Mouse (Mus musculus) 416B (cell line): Measurements from ENCODE around the gene Asb1.

ENCODE experiments used
- DNase-seq: peaks from one replicate; pipeline ENCODE4 v3.0.0; 2011; ENCODE audit warnings: low read depth

Gene Asb1

DNA sequence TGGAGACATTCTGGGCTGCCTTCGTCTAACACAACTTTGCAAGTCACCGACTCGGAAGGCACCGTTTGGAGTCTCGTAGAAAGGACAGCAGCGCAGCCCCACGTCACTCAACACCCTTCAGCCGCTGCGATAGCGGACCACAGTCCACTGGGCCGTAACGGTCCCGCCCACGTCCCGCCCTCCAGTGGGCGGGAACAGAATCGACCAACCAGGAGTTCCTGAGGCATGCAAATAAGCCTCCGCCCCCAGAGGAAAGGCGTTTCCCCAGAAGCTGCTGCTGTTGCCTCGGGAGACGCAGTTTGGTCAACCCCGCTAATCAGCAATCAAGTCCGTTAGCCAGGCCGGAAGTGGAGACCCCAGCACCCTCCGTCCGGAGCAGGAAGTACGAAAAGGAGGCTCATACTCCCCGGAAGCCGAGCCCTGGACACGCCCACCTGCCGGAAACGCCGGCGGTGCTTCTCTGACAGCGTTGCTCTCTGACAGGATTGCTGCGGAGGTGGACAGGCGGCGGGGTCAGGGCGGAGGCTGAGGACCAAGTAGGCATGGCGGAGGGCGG, at the start of gene Asb1:
Gene Asb1, plus strand, starts transcription at position 274 of the 556 bp plus-strand sequence.
- peak; percentile 99 for DNase-seq

DNA sequence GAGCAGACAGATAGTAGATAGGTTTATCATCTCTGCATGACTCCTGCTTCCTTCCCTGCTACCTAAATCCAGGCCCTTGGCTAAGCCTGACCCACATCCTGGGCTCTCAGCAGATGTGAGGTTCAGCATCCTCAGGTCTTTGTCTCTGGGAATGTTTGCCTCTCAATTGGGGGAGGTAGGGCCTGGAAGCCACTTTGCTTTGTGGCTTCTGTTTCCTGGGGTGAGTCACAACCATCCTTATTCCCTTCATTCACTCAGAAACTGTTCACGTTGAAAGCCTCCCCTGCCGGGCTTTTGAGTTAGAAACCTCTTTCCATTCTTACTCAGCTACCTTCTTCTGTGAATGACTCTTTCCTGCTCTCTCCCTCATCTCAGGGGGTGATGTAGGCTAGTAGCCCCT, 47.6 kb upstream of the Asb1 start:
- DNase-seq: peak; percentile 59

DNA sequence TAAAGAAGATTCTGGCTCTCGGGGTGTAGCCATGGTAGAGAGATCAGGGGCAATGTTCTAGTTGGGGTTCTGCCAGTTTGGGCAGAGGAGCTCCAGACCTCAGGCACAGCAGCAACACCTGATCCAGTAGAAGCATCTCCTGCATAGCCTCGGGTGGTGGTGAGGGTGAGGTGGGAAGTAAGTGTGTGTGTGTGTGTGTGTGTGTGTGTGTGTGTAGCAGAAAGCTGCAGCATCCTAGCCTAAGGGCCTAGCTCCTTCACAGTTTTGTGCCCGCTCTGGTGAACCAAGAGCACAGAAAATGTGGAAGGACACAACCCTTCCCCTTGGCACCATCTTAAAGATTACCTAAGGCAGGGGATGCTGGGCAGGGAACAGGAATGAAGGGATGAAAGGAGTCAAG, 46.4 kb upstream of the Asb1 start:
- no peak for DNase-seq

DNA sequence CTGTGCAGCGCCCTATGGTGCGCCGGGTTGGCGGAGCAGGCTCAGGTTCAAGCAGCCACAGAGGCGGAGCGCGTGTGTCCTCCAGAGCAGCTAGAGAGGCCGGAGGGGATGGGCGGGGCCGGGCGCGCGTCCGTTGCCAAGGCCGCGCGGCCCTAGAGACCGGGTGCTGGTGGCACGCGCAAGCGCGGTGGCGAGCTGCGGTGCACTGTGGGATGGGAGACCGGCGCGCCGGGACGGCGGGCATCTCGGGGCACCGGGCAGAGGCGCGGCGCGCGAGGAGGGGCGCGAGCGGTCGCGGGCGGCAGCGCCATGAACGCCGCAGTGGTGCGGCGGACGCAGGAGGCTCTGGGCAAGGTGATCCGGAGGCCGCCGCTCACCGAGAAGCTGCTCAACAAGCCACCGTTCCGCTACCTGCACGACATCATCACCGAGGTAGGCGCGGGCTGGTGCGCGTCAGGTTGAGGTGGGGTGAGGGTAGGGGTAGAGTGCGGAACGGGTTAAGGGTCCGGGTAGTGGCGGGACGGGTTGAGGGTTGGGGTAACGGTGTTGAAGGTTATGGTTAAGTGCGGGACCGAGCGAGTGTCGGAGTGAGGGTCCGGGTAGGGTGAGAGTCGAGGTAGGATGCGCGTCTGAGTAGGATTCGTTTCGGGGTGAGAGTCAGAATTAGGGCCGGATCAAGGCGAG, 45.7 kb upstream of the Asb1 start, which contains the start of gene Traf3ip1:
Gene Traf3ip1, plus strand, starts transcription at position 191 of the 684 bp plus-strand sequence.
- DNase-seq: peak; percentile 88

DNA sequence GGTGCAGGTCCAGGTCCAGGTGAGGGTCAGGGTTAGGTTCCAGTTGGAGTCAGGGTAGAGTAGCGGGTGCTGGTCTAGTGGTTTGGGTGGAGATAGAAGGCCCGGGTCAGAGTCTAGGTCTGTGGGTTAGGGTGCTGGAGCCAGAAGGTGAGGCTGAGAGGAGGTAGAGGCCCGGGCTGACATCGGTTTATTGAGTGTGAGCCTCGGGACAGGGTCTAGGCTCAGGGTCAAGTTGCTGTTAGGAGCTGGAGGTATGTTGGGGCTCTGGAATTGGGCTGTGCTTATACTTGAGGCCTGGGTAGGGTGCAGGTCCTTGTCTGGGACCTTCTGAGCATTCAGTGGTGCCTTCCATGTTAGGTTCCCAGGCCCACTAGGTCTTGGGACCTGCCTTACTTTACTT, 45.0 kb upstream of the Asb1 start:
- no peak for DNase-seq

DNA sequence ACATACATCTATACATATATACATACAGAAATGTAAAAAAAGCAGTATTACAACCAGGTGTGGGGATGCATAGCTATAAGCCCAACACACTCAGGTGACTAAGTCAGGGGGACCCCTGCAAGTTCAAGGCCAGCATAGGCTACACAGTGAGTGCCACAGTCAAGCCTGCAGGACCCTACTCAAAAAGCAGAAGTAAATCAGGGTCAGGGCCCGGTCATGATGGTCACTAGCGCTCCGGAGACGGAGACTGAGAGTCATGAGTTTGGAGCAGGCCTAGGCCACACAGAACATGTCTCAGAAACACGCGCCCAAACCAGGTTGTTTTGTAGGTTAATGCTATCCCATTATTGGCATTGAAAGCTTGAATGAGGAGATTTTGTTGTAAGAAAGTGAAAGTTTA, 41.8 kb upstream of the Asb1 start:
- DNase-seq: no peak

DNA sequence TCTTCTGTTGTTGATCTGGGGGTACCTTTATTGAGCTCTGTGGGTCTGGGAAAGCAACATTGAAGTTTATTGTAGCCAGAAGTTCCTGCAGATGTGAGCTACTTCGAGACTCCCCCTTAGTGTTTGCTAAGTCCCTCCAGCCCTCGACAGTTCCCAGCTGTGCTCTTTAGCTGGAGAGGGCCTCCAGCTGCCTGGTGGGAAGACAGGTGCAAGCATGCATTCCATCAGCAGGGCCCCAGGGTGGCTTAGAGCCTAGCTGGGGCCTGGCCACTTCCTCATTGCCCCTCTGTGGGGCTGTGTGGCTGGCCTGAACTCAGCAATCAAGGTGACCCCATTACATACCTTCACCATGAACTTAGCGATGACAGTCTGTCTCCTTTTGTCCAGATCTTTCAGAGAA, 35.7 kb upstream of the Asb1 start:
- DNase-seq: no peak

DNA sequence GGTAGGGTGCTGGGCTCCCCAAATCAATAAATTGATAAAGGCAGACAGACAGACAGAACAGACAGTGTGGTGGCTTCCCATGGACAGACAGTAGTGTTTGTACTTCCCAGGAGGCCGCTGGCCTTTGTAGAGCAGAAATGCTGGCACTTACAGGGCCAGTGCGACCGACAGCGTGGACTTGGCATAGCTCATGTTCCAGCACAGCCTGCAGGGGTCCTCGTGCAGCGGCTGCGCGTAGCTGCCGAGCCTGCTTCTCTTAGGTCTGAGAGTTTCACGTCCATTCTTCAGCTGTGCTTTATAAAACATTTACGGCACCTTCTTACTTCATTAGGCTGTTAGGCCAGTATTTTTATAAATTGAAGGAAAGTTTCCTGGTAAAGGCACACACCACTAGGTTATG, 25.4 kb upstream of the Asb1 start:
- DNase-seq: no peak

DNA sequence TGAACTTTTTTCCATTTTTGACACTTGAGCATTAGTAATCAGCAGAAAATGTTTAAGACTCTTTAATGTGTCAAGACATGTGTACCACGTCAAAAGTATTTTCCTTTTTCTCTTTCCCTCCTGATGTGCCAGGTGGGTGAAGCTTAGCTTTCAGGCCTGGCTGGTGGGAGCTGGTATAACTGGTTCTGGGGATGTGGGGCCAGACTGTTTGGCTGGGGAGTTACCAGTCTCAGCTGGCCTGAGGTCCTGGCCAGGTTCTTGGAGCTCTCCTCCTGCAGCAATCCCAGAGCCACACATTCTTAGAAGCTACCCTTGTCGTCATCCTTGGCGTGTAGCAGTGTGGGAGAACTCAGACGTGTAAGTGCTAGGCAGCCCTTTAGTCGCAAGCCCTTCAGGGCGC, 24.7 kb upstream of the Asb1 start:
- no peak for DNase-seq

DNA sequence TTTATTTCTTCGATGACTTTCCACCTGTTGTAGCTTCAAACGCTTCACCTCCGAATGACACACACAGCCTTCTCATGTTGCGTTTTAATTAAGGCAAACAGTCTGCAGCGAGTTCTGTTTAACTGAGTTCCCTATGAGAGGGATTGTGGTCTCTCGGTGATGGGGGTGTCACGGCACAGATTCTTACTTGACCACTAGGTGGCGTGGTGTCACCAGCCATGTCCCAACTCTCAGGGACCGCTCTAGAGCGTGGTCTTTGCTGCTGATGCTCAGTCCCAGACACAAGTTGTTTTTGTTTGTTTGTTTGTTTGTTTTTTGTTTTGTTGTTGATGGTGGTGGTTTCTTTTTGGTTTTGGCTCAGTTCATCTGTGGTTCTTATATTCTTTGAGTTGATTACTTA, 16.6 kb upstream of the Asb1 start:
- DNase-seq: peak; percentile 69

DNA sequence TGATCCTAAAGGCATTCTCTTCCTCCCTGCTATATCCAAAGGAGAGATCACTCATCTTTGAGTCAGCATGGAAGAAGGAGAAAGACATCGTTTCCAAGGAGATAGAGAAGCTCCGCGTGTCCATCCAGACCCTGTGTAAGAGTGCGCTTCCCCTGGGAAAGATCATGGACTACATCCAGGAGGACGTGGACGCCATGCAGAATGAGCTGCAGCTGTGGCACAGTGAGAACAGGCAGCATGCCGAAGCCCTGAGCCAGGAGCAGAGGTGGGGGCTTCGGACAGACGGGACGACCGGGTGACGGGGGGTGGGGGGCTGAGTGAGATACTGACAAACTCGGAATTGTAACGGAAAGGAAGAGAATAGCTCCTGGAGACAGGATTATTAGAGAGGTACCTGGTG, 14.5 kb upstream of the Asb1 start:
- DNase-seq: no peak

DNA sequence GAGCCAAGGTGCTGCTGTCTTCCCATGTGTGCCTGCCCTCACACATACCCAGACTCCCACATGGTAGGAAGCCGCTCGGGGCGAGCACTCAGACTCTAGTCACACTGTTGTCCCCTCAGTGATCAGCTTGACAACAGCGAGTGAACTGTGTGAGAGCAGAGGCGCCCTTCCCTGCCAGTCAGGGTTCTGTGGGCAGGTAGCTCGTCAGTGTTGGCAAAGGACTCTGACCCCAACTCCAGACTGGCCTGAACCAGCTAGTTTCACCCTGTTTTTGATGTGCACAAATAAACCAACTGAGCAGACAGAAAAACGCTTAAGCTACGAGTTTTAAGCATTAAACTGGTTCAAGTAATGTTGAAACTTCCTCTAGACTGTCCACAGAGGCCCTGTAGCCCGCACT, 10.2 kb upstream of the Asb1 start:
- no peak for DNase-seq

DNA sequence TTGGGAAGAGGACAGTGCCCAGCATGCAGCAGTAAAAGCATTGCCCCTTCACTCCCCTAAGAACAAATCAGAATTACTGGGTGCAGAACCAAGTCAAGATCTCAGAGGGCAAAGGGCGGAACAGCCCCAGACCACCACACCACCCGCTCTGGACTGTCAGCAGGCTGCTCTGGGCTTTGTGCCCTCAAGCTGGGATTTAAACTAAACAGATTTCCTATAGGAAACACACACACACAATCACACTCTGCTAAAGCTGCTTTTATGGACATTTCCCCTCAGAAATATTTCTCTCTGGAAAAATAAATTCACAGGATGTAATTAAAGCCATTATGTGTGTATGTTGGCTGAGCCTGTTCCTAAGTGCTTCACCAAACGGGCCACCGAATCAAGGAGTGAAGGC, 8.1 kb upstream of the Asb1 start:
- no peak for DNase-seq

DNA sequence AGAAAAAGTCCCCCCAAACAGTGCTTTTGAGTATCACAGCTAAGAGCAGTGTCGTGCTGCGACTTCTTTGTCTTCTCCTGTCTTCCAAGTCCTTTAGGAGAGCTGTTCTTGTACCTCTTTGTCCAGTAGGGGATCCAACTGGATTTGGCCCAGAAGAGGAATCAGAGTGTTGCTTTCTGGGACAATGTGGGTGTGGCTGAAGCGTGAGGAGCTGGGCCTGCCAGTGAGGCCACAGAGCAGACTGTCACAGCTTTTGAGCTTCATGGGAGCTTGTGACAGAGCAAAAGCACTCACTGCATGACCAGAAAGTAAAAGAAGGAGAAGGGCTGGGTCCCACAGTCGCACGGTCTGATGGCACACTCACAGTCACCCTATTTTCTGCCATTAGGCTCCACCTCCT, 7.5 kb upstream of the Asb1 start:
- DNase-seq: no peak

DNA sequence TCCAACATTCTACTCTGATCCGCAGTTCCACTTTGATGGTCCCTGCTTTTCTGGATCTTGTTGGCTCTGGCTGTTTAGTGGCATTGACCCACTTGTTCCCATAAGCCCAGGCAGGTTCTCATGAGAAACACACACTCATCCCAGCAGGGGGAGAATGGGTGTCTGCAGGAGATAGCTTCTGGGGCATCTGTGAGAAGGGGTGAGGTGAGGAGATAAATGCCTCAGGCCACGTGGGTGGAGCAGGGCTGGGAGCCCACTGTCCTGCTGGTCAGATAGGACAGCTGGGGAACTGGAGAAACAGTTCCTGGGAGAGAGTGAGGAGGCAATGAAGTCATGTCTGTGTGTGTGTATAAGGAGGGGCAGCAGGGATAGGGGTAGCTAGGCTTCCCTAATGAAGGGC, 6.9 kb upstream of the Asb1 start:
- no peak for DNase-seq

DNA sequence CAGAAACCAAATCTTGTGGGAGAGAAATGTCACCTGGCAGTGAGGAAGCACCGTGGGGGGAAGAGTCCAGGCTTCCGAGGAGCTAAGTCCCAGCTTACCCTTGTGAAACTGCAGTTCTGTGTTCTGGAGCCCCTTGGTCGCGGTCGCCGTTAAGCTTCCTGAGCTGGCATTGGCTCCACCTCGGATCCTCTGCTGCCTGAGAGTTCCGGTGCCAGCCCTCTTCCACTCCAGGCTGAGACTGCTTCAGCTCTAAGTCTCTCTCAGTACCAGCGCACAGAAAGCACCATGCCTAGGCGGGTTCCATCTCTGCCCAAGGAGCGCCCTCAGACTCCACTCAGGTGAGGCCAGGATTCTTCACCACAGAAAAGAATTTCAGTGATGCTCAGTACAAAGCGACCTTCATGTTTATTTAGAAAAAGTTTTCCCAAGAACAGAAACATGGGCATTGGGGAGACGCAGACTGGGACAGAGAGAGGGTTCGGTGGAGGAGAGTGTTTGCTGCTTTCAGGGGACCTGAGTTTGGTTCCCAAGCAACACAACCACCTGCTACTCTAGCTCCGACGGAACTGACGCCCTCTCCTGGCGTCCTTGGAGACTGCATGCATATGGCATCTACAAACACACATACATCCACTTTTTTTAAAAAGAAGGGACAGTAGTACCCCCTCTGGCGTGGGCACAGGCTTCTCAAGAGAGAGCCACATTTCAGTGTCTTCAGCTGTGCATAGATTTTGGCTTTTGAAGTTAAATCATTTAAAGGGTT, 6.2 kb upstream of the Asb1 start:
- no peak for DNase-seq

DNA sequence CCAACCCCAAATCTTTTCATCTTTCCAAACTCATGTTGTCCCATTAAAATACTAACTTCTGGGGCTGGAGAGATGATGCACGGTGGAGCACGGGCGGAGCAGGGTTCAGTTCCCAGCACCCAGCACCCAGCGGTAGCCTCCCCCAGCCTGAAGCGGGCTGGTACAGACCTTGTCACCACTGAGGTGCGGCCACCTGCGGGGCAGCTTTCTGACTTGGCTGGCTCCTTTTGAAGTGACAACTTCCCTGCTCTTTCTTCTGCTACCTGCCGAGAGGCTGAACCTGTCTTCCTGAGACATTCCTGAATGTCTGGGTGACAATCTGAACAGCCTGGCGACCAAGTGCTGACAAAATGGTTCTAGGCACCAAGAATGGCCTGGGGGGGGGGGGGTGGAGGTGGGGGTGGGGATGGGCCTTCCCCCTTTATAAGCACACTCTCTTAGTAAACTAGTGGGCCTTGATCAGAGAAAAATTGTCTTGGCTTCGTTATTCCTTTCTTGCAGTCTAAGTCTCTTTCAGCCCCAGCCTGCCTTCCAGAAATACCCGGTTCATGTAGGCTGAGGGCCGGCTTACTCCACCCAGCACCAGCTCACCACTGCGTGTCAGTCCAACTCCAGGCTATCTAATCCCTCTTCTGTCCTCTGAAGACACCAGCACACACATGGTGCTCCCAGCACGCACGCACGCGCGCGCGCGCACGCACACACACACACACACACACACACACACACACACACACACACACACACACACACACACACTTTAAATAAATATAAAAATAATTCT, 2.4 kb upstream of the Asb1 start:
- DNase-seq: no peak

DNA sequence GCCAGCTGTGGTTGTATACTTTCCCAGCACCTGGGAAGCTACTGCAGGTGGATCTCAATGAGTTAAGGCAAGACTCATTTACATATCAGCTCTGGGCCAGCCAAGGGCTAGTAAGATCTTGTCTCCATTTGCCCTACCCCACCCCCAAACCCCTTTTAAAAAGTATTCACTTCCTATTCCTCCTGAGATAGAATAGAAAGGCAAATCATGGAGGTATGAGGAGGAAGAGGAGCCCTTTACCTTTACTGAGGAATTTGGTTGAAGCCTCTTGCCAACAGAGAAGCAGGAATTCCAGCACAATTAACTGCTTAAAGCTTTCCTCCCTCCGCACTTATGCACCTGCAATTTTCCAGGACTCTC, 1.8 kb upstream of the Asb1 start:
- no peak for DNase-seq

DNA sequence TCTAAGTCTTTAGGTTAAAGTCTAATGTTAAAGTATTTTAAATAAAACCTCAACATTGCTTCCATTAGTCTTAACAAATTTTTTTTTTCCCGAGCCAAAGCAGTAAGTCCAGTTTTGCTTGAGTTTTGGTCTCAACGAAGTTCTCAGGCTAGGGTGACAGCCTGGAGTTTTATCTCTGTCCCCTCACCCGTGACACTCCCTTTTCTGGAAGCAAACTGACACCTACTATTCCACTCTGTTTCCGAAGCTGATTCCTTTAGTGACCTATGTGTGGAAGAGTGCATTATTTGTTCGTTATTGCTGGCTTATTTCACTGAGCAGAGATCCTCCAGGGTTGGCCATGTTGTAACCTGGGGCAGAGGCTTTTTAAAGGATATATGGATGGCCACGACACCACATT, 1.1 kb upstream of the Asb1 start:
- DNase-seq: no peak

DNA sequence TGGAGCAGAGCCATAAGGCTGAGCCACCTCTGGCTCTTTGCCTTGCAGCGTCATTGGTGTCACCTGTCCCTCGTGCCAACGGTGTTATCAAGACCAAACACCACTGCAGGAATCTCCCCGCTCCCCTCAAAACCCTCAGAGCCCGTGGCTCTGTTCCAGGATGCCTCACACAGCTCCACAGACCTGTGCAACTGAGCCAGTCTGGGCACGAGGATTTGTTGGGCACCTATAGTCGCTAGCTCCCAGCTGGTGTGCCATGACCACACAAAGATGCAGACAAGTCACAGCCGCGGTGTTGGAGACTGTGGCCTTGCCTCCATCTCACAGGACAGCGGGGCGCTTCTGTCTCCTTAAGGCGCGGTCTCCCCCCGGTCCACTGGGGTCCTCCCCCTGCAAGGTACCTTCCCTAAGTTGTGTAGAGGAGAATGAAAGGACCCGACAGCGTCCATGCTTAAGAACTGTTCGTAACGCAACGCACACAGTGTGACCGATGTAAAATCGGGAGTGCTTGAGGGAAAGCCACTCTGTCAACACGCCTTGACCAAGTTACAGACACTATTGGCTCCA, 557 bp upstream of the Asb1 start:
- DNase-seq: no peak

DNA sequence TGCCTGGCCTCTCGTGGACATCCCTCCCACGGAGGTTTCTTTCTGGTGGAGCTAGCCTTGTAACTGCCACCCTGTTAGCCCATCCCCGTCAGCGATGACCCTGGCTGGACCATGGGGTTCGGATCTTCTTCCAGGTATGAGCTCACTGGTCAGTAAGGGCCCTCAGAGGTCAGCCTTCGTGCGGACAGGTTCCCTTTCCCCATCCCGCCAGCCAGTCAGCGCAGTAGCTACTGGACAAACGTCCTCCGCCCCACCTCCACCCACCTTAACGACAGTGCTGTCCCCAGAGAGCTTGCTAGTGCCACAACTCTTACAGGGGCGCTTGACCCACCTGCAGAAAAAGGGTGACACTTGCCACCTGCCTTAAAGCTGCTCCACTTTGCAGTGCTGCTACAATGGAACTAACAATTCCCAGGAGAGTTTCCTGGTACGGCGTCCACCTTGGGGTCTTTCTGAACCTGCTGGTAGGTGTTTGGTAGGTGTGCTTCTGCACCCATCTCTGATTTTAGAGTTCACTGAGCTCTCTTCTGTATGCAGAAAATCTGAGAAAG, 773 bp downstream of the Asb1 start:
- DNase-seq: no peak

DNA sequence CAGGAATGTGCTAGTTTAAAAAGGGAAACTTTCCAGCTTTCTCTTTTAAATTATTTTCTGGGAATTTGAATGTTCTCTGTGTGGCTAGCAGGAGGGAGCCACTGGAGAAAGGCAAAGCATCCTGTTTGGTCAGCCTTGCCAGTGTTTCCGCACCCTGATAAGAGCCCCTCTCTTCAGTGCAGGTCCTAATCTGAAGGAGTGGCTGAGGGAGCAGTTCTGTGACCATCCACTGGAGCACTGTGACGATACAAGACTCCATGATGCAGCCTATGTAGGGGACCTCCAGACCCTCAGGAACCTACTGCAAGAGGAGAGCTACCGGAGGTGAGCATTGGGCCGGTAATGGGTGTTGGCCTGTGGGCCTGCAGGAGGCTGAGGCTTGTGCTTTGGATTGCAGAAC, 3.6 kb downstream of the Asb1 start:
- no peak for DNase-seq
